Mouse (Mus musculus): ENCODE measurements around the gene C130050O18Rik.
A peak's percentile ranks its signal among the peaks of the same experiment; 100 is the strongest.

The C130050O18Rik gene

DNA sequence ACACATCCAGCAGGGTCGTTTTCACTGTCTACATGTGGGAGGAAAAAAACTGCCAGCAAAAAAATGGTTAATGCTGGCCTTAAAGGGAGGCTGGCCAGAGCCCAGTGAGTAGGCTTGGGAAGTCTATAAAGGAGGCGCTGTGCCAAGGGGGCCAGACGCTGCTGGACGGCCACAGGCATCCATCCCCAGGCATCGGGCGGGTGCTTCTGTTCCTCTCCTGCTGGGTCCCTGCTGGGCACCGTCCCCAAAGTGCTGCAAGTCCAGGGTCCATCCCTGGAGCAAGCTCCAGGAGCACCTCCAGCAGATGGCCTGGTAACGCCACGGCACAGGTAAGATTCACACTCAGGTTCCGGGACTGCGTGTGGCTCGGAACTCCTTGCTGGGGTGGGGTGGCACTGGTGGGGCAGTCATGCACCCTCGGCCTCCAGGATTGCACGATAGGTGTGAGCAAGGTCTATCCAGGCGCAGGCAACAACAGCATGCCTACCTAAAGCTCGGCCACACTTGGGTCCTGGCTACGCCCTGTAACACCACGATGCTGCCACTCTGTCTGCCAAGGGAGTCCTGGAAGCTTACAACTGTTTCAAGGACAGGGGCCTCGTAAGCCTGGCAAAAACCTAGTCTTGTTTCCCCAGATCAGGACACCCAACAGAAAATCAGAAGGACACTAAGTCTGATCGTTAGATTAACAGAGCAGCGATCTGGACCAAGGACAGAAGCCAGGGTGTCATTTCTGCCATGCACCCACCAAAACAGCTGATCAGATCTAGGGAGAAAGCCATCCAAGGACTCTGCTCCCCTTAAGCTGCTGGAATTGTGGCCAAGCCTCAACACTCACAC, 18.2 kb downstream of the C130050O18Rik start, which contains the start of gene Gper1:
Gene Gper1, plus strand, starts transcription at position 126 of the 840 bp plus-strand sequence.
- DNase-seq (ENCODE audit: low read depth, low spot score) = no peak

GRCm38 (mm10) chr5:139425198-139425597, 20.1 kb downstream of the C130050O18Rik start:
- peak; percentile 53 for DNase-seq (ENCODE audit: low read depth, low spot score)

DNA sequence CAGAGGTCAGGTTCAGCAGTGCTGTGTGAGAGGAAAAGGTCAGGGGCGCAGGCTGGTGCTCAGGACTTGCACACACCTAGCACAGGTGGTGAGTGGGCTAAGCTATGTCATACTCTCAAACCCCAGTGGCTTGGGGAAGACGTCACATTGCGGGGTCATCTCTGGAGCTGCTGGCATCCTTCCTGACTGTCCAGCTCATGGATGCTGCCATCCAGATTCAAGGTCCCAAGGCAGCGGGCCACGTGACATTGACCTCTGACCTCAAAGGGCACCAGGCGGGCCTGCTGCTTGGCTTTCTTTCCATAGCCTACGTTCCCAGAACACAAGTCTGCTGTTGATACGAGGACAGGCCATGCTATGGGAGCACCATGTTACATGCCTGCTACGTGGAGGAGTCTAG, 21.9 kb downstream of the C130050O18Rik start:
- DNase-seq (ENCODE audit: low read depth, low spot score) = no peak

- DNase-seq (ENCODE audit: low read depth, low spot score) = no peak
Observed at GRCm38 (mm10) chr5:139427989-139428388, 22.9 kb downstream of the C130050O18Rik start.

DNA sequence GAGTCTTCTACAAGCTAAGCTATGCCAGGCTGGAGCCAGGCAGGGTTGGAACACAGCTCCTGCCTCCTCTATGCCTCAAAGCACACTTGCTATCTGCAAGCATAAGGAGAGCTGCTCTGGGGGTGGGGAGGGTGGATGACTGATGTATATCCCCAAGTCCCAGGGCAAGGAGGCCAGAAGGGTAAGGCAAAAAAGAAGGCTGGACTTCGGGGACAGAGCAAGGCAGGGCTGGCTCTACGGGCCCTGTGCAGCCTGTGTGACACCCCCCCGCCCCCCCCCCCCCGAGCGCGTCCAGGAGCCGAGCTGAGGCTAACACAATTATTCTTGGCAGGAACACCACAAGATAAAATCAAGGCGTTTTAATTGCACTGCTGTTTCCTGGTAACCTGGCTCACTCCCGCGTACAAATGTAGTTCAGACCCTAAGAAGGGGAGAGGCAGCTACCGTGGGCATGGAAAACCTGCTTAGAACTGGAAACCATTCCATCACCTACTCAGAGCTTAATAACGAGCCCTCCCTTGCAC, 24.8 kb downstream of the C130050O18Rik start:
- peak; percentile 71 for DNase-seq (ENCODE audit: low read depth, low spot score)

DNA sequence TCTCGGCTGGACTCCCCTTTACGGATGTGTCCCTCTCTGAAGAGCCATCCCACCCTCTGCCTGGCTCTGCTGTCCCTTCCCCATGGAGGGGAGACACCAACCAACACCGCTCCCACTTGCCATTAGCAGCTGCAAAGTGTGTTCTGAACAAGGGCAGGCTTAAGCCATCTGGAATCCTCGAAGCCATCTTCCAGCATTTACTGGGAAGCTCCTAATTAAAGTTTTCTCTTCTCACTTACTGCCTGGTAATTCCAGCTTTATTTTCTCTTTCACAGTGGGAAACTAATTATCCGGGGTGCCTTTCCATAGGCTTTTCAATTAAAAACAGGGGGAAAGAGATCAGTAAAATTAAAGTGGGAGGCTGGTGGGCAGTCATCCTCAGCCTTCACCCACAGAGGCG, 27.3 kb downstream of the C130050O18Rik start:
- no peak for DNase-seq (ENCODE audit: low read depth, low spot score)

GRCm38 (mm10) chr5:139432747-139433508, 27.8 kb downstream of the C130050O18Rik start:
- DNase-seq (ENCODE audit: low read depth, low spot score) = no peak

- no peak for DNase-seq (ENCODE audit: low read depth, low spot score)
Observed at GRCm38 (mm10) chr5:139433842-139434568, 28.9 kb downstream of the C130050O18Rik start.

GRCm38 (mm10) chr5:139434940-139435339, 29.9 kb downstream of the C130050O18Rik start:
- peak; percentile 93 for DNase-seq (ENCODE audit: low read depth, low spot score)

GRCm38 (mm10) chr5:139437769-139438168, 32.7 kb downstream of the C130050O18Rik start:
- DNase-seq (ENCODE audit: low read depth, low spot score) = no peak

GRCm38 (mm10) chr5:139438440-139438839, 33.4 kb downstream of the C130050O18Rik start:
- no peak for DNase-seq (ENCODE audit: low read depth, low spot score)

- DNase-seq (ENCODE audit: low read depth, low spot score) = peak; percentile 52
Observed at GRCm38 (mm10) chr5:139440451-139440850, 35.4 kb downstream of the C130050O18Rik start.

- peak; percentile 66 for DNase-seq (ENCODE audit: low read depth, low spot score)
Observed at GRCm38 (mm10) chr5:139440926-139441725, 36.0 kb downstream of the C130050O18Rik start.

DNA sequence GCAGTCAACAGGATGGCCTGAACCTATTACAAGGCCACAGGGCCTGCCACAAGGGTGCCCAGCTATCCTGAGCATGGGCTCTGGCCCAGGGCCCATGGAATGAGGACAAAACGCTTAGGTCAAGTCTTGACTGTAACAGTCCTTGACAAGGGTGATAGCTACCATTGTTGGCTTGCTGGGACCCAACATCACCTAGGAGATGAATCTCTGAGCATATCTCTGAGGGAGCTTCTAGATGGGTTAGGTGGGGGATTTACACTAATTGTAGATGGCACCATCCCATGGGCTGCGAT, 36.6 kb downstream of the C130050O18Rik start:
- DNase-seq (ENCODE audit: low read depth, low spot score) = no peak

GRCm38 (mm10) chr5:139442428-139442827, 37.3 kb downstream of the C130050O18Rik start:
- DNase-seq (ENCODE audit: low read depth, low spot score) = no peak

DNA sequence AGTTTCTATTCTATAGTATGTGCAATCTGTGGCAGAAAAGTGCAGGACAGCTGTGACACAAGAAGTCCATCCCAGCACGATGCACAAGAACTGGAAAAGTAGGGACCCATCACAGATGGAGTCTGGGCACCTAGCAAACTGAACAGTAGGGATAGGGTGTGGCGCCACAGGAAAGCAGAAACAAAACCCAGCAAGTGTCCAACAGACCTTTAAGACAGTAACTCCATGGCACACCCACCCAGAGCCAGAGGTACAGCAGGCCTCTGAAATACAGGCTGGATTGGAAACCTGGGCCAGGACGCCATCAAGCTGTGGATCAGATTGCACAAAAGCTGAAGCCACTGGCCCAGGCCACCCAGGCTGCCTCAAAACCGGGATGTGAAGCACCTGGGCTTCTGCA, 37.9 kb downstream of the C130050O18Rik start:
- DNase-seq (ENCODE audit: low read depth, low spot score) = no peak

GRCm38 (mm10) chr5:139445258-139445657, 40.2 kb downstream of the C130050O18Rik start:
- DNase-seq (ENCODE audit: low read depth, low spot score) = no peak

GRCm38 (mm10) chr5:139448025-139448424, 42.9 kb downstream of the C130050O18Rik start:
- peak; percentile 61 for DNase-seq (ENCODE audit: low read depth, low spot score)

- peak; percentile 65 for DNase-seq (ENCODE audit: low read depth, low spot score)
Observed at GRCm38 (mm10) chr5:139449161-139449791, 44.2 kb downstream of the C130050O18Rik start.

DNA sequence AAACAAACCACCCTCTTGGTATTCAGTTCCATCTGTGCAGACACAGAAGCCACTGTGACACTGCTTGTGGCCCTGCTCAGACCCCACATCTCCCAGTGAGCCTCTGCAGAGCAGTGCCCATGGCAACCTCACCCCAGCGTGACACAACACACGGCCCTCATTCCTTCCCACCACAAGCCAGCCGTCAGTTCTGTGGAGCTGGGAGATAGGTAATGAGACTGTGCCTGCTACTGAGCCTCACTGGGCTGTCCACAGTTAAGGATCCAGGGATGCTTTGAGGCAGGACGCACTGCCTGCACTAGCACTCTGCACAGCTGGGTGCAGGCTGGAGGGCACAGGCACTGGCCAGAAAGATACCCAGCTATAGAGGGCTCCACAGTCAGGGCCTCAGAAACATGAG, 44.8 kb downstream of the C130050O18Rik start:
- DNase-seq (ENCODE audit: low read depth, low spot score) = no peak

GRCm38 (mm10) chr5:139453031-139453430, 48.0 kb downstream of the C130050O18Rik start:
- DNase-seq (ENCODE audit: low read depth, low spot score) = no peak
